Mouse (Mus musculus) gastrocnemius, postnatal 25 days (tissue): ENCODE data around the gene Tmem186. TPM values are rescaled to one million over a fixed set of nuclear protein-coding genes. Genes with fewer than 3 reads are reported as not detected.

Experiments used
- DNase-seq: peaks from one replicate; pipeline ENCODE4 v3.0.0; 2022
- microRNA-seq, 2 experiments: library from miRNA; unstranded; fragments of <30 nt; microRNA quantifications; one replicate each; pipeline ENCODE4 v1.2.0; 2021; ENCODE audit warnings: borderline replicate concordance in 2 of 2
- total RNA-seq, 2 experiments: library from RNA; stranded (reverse); gene quantifications; 1 replicate in 1 of 2; 2 replicates in 1 of 2; pipeline ENCODE4 v1.2.3; 2021

The Tmem186 gene
- total RNA-seq, 2 experiments from 2014 or later: 9.0 to 10.7 TPM

GRCm38 (mm10) chr16:8612214-8613005, 25.1 kb downstream of the Tmem186 start:
- no peak for DNase-seq

DNA sequence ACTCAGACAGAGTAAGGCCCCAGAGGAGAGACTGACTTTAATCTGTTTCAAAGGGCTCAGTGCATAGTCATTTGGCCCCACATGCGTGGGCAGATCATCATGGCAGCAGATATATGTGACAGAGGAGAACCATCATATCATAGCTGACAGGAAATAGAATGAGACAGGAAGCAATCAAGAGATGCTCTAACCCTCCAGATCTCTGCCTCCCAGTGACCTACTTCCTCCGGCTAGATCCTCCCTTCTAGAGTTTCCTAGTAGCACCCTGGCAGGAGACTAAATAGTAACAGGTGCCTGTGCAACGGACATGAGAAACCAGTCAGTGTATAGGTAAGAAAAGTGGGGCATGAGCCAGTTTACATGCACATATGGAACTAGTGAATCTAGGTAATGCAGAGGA, 27.1 kb downstream of the Tmem186 start:
- DNase-seq: no peak

- no peak for DNase-seq
Observed at GRCm38 (mm10) chr16:8603789-8604188, 33.7 kb downstream of the Tmem186 start.

GRCm38 (mm10) chr16:8597516-8597915, 40.0 kb downstream of the Tmem186 start:
- no peak for DNase-seq

DNA sequence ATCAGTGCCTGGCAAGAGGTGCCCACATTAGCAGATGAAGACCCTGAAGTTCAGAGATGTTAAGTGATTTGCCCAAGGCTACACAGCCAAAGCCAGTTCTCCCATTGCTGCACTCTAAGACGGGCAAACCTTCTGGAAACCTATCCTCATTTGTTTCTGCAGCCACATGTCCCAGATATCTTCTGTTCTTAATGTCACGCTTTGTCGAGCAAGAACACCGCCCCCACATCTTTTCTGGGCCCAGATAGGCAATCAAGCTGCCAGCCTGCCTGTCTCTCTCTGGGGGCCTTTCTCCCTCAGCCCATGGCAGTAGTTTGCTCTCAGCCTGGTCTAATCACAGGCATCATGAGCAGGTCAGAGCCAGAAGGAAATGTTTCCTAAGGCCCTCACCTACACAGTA, 41.2 kb downstream of the Tmem186 start:
- no peak for DNase-seq

GRCm38 (mm10) chr16:8595411-8595810, 42.1 kb downstream of the Tmem186 start:
- no peak for DNase-seq

GRCm38 (mm10) chr16:8585056-8585455, 52.5 kb downstream of the Tmem186 start:
- no peak for DNase-seq

DNA sequence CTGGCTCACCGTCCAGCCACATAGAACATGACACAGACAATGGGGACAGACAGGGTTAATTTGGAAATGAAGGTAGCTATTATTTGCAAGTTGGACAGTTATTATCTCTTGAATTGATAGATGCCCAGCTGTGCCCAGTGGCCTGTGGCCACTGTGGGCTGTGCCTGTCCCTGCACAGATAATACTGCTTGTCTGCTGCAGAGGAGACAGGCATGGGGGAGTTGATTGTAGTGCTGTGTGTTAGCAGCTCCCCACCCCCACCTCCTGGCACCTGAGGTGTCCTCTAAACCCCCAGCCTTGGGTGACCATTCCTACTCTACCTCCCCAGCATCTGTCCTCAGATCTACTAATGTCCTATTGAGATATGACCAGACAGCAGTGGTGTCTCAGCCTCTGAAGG, 53.3 kb downstream of the Tmem186 start:
- DNase-seq: no peak

Small RNA genes lying within 50 kb of the gene (microRNA-seq; reads per million reads assigned to microRNA genes)
- 0 reads per million in 2 experiments for gene Gm22137

Other genes with a start within 250 kb of the Tmem186 start
- gene Tmem114, start 212.6 kb downstream of the Tmem186 start, total RNA-seq: not detected
- 10 to 100 TPM; 73.7 to 80.6 TPM for gene Mettl22, start 166.9 kb downstream of the Tmem186 start, total RNA-seq
- 1 to 10 TPM; 2.1 to 3.3 TPM for gene Abat, start 124.3 kb downstream of the Tmem186 start, total RNA-seq
- gene Pmm2, start within 50 bp of the Tmem186 start, total RNA-seq: 10 to 100 TPM; 20.3 to 20.6 TPM
- 10 to 100 TPM in 1 of 2 experiments, 1 to 10 TPM in 1; 8.6 to 10.5 TPM for gene Carhsp1, start 34.4 kb upstream of the Tmem186 start, total RNA-seq
- not detected for gene Gm5767, start 43.1 kb upstream of the Tmem186 start, total RNA-seq
- gene Usp7, start 154.6 kb upstream of the Tmem186 start, total RNA-seq: 10 to 100 TPM; 49.3 to 49.4 TPM
- 10 to 100 TPM; 67.4 to 73.8 TPM for gene 1810013L24Rik, start 192.4 kb upstream of the Tmem186 start, total RNA-seq